Mouse (Mus musculus) lung, postnatal 0 days (tissue): ENCODE results near the gene Npff.

ENCODE experiments used
- CTCF ChIP-seq: IDR thresholded peaks from 2 replicates; pipeline ENCODE4 v1.5.1; 2016; ENCODE audit warnings: antibody characterized with exemption, mild to moderate bottlenecking
- EP300 ChIP-seq: IDR thresholded peaks from 2 replicates; pipeline ENCODE4 v1.6.1; 2016; ENCODE audit warnings: antibody characterized with exemption, mild to moderate bottlenecking, control low read depth

DNA sequence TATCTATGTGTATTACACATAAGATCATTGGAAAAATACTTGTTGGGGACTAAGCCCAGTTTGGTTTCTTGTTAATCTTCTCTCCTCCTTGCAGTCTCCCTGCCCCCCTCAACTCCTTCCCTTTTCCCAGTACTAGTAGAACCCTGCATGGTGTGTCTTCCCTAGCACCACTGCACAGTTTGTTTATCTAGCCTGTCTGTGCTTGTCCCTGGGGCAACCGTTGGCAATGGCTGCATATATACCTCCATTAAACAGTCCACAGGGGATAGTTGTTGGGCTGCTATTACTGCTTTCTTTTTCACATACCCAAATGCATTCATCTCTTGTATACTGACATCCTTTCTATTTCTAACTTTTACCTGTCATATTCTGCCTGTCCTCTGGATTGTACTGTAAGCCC lies 37.1 kb downstream of the Npff start:
- TF ChIP-seq CTCF: no peak
- no peak for TF ChIP-seq EP300
